Mouse (Mus musculus) B cell, adult (primary cell): Measurements from ENCODE around the gene March5. TPM values are rescaled to one million over a fixed set of nuclear protein-coding genes. Genes with fewer than 3 reads are reported as not detected.

Experiments used
- total RNA-seq: library from RNA; stranded (reverse); gene quantifications from 4 replicates; pipeline ENCODE4 v1.2.4, GENCODE M21; 2023; ENCODE audit not compliant: inconsistent age

March5 gene
- total RNA-seq = 56.7 to 73.9 TPM (median 64.6 TPM) in 4 replicates

DNA sequence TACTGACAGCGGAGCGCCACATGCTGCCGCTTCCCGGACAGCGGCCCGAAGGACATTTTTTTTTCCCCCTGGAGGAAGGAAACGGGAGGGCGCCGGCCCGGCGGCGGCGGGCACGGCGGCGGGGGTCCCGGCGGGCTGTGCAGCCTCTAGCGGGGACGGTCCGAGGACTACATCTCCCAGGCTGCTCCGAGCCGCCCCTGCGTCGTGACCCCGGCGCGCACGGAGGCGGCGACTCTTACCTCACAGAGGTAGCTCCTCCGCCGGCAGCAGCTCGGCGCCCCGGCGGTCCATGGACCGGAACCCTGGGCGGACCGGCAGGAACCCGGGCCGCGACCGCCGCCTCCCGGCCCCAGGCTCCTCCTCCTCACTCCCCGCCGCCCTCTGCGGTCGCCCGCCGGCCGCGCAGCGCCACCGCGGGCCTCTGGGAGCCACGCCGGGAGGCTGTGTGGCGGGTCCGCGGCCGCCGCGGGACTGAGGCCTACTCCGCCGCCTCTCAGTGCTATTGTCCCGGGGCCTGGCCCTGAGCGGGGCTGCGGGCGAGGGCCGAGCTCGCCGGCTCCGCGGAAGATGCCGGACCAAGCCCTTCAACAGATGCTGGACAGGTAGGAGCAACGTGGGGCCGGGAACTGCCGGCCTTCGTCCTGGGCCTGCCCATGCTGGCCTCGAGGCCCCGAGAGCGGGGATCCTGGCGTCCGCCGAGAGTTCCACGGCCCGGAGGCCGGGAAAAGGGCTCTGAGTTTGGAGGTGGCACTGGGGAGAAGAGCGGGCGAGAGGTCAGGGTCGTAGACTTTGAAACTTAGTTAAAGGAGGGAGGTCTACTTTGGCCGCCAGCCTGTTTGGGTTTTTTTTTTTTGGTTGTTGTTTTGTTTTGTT lies at the start of gene March5:
Gene March5, plus strand, starts transcription at position 241 of the 873 bp plus-strand sequence.

DNA sequence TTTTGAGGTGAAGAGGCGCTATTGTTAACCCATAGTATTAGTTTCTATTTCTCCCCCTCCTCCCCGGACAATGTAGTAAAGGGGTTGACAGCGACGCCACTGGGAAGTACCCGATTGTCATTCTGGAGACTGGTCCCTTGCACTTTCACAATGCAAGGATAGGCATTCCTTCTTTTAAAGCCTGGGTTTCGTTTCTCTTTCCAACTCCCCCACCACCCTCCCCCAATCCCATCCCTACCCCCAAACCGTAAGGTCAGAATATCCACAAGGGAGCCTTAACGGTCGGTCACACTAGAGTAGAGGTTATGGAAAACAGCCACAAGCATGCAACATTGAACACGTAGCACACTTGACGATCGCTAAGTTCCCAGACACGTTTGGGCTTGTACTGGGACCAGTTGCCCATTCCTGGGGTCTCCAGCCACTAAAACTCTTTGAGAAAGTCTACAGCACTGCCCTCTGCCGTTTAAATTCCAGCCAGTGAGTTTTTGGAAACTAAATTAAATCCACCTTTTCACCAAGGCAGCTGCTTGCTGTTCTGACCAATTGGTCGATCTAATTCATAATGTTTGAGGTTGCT lies 923 bp downstream of the March5 start, which contains the start of gene Cpeb3:
Gene Cpeb3, minus strand, starts transcription at position 426 of the 580 bp plus-strand sequence.

Other genes with a start within 250 kb of the March5 start
- 0.51 to 1.5 TPM (median 0.63 TPM) in 4 replicates for gene Cpeb3, start 1.1 kb downstream of the March5 start, total RNA-seq
- gene Ide, start 130.3 kb downstream of the March5 start, total RNA-seq = 33.4 to 37.7 TPM (median 36.6 TPM) in 4 replicates
- gene Kif11, start 168.9 kb downstream of the March5 start, total RNA-seq = 1.9 to 2.8 TPM (median 2.2 TPM) in 4 replicates
- 86.0 to 102 TPM (median 96.7 TPM) in 4 replicates for gene Hhex, start 227.3 kb downstream of the March5 start, total RNA-seq